Mouse (Mus musculus): ENCODE measurements around the gene Rab34. TPM values are rescaled to one million over a fixed set of nuclear protein-coding genes. Genes with fewer than 3 reads are reported as not detected.

The Rab34 gene
- polyA plus RNA-seq, 1 experiment = 36.6 TPM

DNA sequence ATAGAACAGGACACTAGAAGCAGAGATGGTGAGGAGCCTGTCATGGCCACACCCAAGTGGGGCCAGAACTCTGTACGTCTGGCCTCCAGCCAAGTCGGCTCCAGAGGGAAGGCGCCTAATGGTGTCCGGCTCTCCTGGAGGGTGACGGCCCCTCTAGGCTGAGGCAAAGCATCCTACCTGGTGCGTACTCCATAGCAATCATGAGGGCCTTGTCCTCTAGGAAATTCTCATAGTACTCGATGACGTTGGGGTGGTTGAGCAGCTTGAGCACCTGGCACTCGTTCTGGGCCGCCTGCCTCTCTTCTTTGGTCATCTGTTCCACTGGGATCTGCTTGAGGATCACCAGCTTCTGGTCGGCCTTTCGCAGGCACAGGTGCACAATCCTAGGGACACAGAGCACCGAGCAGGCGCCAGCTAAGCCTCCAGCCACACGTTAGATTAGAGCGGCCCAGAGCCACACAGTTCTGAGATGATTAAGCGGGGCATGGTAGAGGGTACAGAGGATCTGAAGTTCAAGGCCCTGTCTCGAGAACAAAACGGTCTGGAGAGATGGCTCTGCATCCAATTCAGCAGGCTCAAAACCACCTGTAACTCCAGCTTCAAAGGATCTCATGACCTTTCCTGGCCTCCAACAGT lies 15.4 kb upstream of the Rab34 start:
- TF ChIP-seq CTCF (IDR thresholded peaks at IDR 0.05; ENCODE audit: borderline replicate concordance, insufficient read depth, low read depth, low read length) = no peak
- no peak for TF ChIP-seq POLR2A (IDR thresholded peaks at IDR 0.05; ENCODE audit: borderline replicate concordance, insufficient read depth, low read length)
- Histone ChIP-seq H3K27ac (ENCODE audit: insufficient read depth, low read length) (no peak overlapping the region), H3K4me3 (replicated peaks; ENCODE audit: insufficient read depth, low read depth, low read length) (no peak overlapping the region), H3K27me3 (ENCODE audit: control insufficient read depth, insufficient read depth, low read length) (no peaks in the 10 kb centered on the region), H3K4me1 (ENCODE audit: control insufficient read depth, insufficient read depth, low read length) (no peaks in the 10 kb centered on the region; the same call in 1 of the 2 replicates)
- DNase-seq = no peak
- 66% methylated on average over 19 of the region's 19 CpGs for WGBS

DNA sequence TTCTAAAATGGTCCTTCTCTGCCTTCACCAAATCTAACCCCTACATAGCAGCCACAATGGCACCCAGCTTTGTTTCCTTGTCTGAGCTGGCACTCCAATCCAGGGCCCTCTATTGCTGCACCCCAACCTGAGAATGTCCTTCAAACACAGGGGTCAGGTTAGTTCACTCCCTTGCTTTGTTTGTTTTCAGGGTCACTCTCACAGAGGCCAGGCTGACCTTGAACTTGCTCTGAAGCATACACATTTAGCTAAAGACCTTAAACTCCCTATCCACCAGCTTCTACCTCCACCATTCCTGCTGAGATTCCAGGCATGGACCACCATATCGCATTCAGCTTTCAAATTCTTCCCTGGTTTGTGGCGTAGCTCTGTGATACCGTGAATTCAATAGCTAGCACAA lies 13.7 kb upstream of the Rab34 start:
- TF ChIP-seq POLR2A (IDR thresholded peaks at IDR 0.05; ENCODE audit: borderline replicate concordance, insufficient read depth, low read length) (no peak), CTCF (IDR thresholded peaks at IDR 0.05; ENCODE audit: borderline replicate concordance, insufficient read depth, low read depth, low read length) (no peak)
- Histone ChIP-seq H3K4me1 (ENCODE audit: control insufficient read depth, insufficient read depth, low read length) (peaks cover 5% of the 10 kb centered on the region), H3K4me3 (replicated peaks; ENCODE audit: insufficient read depth, low read depth, low read length) (no peak overlapping the region), H3K27ac (ENCODE audit: insufficient read depth, low read length) (no peak overlapping the region), H3K27me3 (ENCODE audit: control insufficient read depth, insufficient read depth, low read length) (no peaks in the 10 kb centered on the region)
- 94% methylated on average over 3 of the region's 3 CpGs for WGBS
- DNase-seq = no peak

DNA sequence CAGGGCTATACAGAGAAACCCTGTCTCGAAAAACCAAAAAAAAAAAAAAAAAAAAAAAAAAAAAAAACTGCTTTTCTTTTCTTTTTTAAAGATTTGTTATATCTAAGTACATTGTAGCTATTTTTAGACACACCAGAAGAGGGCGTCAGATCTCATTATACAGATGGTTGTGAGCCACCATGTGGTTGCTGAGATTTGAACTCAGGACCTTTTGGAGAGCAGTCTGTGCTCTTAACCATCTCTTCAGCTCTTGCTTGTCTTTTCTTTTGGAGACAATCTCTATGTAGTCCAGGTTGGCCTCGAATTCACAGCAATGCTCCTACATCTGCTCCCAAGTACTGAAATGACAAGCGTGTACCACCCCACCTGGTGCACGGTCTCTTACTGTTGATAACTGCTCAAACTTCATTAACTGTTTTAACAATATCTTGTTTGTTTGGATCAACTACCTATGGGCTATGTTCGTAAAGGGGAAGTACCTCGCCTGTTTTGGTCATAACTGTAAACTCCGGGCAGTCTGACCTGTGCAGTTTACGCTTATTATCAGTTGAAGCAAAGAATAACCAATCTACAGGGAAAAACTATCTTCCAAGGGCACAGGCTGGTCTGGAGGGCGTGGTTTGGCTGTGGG lies 12.3 kb upstream of the Rab34 start:
- DNase-seq = no peak
- TF ChIP-seq CTCF (IDR thresholded peaks at IDR 0.05; ENCODE audit: borderline replicate concordance, insufficient read depth, low read depth, low read length) = no peak
- no peak for TF ChIP-seq POLR2A (IDR thresholded peaks at IDR 0.05; ENCODE audit: borderline replicate concordance, insufficient read depth, low read length)
- peak overlapping the region; percentile 97 for H3K4me3 ChIP-seq (replicated peaks; ENCODE audit: insufficient read depth, low read depth, low read length)
- H3K4me1 ChIP-seq (ENCODE audit: control insufficient read depth, insufficient read depth, low read length) = peaks cover 5% of the 10 kb centered on the region
- WGBS = under 1% methylated on average over 10 of the region's 10 CpGs
- no peak overlapping the region for H3K27ac ChIP-seq (ENCODE audit: insufficient read depth, low read length)
- no peaks in the 10 kb centered on the region for H3K27me3 ChIP-seq (ENCODE audit: control insufficient read depth, insufficient read depth, low read length)

DNA sequence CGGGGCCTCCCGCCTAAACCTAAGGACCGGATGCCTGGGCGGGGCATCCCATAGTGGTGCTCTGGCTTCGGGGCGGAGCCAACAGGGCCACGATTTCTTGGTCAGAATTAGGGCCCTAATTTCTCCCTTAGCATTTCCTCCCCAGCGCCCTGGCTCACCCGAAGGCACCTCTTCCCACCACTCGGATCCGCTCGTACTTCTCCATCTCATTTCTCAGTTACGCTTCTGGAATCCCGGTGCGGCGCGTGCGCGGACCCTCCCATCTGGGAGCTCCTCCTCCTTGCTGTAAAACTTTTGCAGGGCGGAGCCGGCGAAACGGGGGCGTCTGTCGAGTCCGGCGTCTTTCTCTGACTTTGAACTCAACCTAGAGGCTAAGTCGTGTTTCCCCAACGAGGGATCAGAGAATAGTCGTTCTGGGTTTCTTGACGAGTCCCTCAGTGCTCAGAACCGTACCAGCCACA lies 11.8 kb upstream of the Rab34 start, which contains the start of the genes Nek8 and Tlcd1:
Gene Nek8, minus strand, starts transcription at position 274 of the 461 bp plus-strand sequence.
Gene Tlcd1, plus strand, starts transcription at position 310 of the 461 bp plus-strand sequence.
- under 1% methylated on average over 32 of the region's 32 CpGs for WGBS
- TF ChIP-seq POLR2A (IDR thresholded peaks at IDR 0.05; ENCODE audit: borderline replicate concordance, insufficient read depth, low read length) (no peak), CTCF (IDR thresholded peaks at IDR 0.05; ENCODE audit: borderline replicate concordance, insufficient read depth, low read depth, low read length) (no peak)
- Histone ChIP-seq H3K4me3 (replicated peaks; ENCODE audit: insufficient read depth, low read depth, low read length) (peak within 1 kb of the TSS; percentile 97), H3K27me3 (ENCODE audit: control insufficient read depth, insufficient read depth, low read length) (no peaks in the 10 kb centered on the region), H3K27ac (ENCODE audit: insufficient read depth, low read length) (no peak within 1 kb of the TSS), H3K4me1 (ENCODE audit: control insufficient read depth, insufficient read depth, low read length) (peaks cover 5% of the 10 kb centered on the region)
- peak; percentile 78 to 79 for DNase-seq

DNA sequence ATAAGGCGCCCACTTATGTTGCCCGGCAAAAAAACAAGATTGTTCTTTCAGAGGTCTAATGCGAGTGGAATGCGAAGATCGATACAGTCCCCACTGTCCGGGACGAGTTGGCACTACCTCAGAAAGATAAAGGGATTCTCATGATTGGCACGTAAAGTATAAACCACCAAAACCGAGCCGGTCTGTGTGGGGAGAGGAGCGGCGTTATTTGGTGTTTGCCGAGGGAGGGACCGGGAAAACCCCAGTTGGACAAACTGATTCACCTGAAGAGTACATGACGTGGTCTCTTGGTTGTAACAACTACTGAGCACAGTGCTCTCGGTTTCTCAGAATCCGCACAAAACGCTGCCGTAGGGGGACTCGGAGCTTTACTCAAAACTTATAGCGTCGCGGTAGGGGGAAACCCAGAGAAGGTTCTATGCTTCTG lies 11.3 kb upstream of the Rab34 start:
- WGBS = under 1% methylated on average over 23 of the region's 23 CpGs
- TF ChIP-seq POLR2A (IDR thresholded peaks at IDR 0.05; ENCODE audit: borderline replicate concordance, insufficient read depth, low read length) = no peak
- TF ChIP-seq CTCF (IDR thresholded peaks at IDR 0.05; ENCODE audit: borderline replicate concordance, insufficient read depth, low read depth, low read length) = no peak
- Histone ChIP-seq H3K4me3 (replicated peaks; ENCODE audit: insufficient read depth, low read depth, low read length) (peak overlapping the region; percentile 97), H3K27me3 (ENCODE audit: control insufficient read depth, insufficient read depth, low read length) (no peaks in the 10 kb centered on the region), H3K4me1 (ENCODE audit: control insufficient read depth, insufficient read depth, low read length) (peaks cover 5% of the 10 kb centered on the region), H3K27ac (ENCODE audit: insufficient read depth, low read length) (no peak overlapping the region)
- DNase-seq = no peak

DNA sequence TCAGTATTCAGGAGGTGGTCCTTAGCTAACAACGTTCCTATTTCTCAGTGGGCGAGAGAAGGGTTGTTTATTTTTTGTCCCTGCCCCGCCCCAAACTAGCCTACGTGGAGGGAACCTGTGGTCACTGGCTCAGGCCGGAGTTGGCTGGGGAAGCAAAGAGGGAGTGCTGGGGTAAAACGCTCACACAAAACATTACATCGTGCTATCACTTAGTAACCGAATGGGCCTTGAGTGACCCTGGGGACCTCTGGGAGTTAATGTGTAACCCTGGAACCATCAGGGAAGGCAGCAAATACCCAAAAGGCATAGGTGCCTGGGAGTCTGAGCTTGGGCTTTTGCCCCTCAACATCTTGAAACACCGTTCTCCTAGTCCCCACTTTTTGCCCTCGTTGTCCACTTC lies 10.8 kb upstream of the Rab34 start:
- Histone ChIP-seq H3K4me1 (ENCODE audit: control insufficient read depth, insufficient read depth, low read length) (peaks cover 5% of the 10 kb centered on the region), H3K27me3 (ENCODE audit: control insufficient read depth, insufficient read depth, low read length) (no peaks in the 10 kb centered on the region), H3K27ac (ENCODE audit: insufficient read depth, low read length) (no peak overlapping the region), H3K4me3 (replicated peaks; ENCODE audit: insufficient read depth, low read depth, low read length) (peak overlapping the region; percentile 49)
- no peak for TF ChIP-seq POLR2A (IDR thresholded peaks at IDR 0.05; ENCODE audit: borderline replicate concordance, insufficient read depth, low read length)
- TF ChIP-seq CTCF (IDR thresholded peaks at IDR 0.05; ENCODE audit: borderline replicate concordance, insufficient read depth, low read depth, low read length) = no peak
- WGBS = 4% methylated on average over 10 of the region's 10 CpGs
- DNase-seq = no peak

DNA sequence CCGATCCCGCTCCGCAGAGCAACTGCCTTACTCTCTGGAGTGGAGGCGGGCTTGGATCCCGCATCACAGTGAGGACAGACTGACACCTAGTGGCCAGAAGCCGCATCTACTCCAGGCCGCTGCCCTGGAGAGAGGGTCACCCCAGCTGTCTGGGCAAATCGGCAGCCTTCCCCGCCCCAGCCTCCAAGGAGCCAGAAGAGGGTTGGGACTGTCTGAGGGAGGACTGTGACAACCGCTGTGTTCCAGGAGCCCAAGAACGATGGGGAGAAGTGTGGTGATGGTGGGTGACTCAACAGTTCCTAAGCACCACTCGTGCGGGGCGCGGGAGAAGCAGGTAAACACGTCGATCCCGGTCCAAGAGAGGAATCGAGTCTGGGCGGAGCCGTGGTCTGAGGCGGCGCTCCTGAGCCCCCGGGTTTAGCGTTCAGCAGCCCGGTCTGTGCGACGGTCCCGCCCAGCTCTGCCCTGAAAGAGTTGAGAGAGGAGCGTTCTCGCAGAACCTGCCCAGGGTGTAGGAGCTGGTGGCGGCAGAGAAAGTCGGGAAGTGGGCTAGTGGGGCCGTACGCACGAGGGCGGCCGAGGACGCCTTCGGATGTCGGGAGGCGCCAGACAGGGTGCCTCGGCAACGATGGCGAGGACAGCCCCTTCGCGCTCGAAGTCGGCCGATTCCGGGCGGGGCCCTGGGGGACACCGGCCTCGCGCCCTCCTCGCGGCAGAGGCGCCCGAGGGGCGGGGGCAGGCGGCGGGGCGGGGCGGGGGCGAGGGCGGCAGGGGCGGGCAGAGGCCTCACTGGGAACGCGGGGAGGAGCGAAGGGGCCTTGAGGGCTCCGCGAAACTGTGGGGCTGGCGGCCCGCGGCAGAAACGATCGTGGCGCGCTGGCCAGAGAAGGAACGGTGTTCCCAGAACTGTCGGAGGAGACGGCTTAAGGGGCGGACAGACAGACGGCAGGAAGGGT lies 10.0 kb upstream of the Rab34 start:
- H3K4me1 ChIP-seq (ENCODE audit: control insufficient read depth, insufficient read depth, low read length) = peaks cover 5% of the 10 kb centered on the region
- H3K27ac ChIP-seq (ENCODE audit: insufficient read depth, low read length) = no peak overlapping the region
- peak; percentile 87 to 93 for DNase-seq
- no peaks in the 10 kb centered on the region for H3K27me3 ChIP-seq (ENCODE audit: control insufficient read depth, insufficient read depth, low read length)
- 2% methylated on average over 78 of the region's 84 CpGs for WGBS
- H3K4me3 ChIP-seq (replicated peaks; ENCODE audit: insufficient read depth, low read depth, low read length) = peak overlapping the region; percentile 49
- TF ChIP-seq CTCF (IDR thresholded peaks at IDR 0.05; ENCODE audit: borderline replicate concordance, insufficient read depth, low read depth, low read length) (peak; percentile 95), POLR2A (IDR thresholded peaks at IDR 0.05; ENCODE audit: borderline replicate concordance, insufficient read depth, low read length) (no peak)

Measured in cerebellum, adult 2 months (tissue).